In the genomic region with DNA sequence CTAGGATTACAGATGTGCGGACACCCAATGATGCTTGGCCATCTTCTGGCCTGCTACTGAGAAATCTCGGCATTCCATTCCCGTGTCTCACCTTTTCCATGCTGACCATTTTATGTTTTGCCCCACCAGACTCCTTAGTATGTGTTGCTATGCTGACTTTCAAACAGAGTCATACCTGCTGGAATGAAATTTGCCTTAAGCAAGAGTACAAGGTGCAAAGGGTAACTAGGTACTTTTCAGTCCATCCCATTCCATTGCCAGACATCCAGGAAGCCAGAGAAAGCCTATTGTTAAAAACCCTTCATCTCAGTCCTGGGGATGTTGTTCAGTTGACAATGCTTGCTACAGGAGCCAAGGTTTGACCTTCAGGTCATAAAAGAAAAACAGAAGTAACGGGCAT, we compare ENCODE assay signal across 18 mouse cellular contexts.
"Had no signal": no experiment of that assay in that cellular context is flagged by ENCODE, and none has a peak within 500 bp of the region (broad histone marks: within the 10 kb centered on the region; RNA-seq: fewer than 3 reads in every experiment).

No protein-coding gene starts in this region.

- H3K27me3 ChIP-seq: limb, embryonic 15.5 days; liver, embryonic 13.5 days; midbrain, embryonic 12.5 days; midbrain, embryonic 15.5 days; neural tube, embryonic 12.5 days; neural tube, embryonic 15.5 days had no signal

- H3K36me3 ChIP-seq: kidney, embryonic 15.5 days; limb, embryonic 12.5 days; limb, embryonic 15.5 days; liver, embryonic 13.5 days; midbrain, embryonic 12.5 days; midbrain, embryonic 15.5 days; neural tube, embryonic 12.5 days; neural tube, embryonic 15.5 days had no signal

- ATAC-seq: midbrain, embryonic 15.5 days had no signal

- H3K4me1 ChIP-seq: kidney, embryonic 15.5 days; limb, embryonic 12.5 days; limb, embryonic 15.5 days; liver, embryonic 13.5 days; midbrain, embryonic 12.5 days; midbrain, embryonic 15.5 days; neural tube, embryonic 12.5 days; neural tube, embryonic 15.5 days had no signal

- H3K9ac ChIP-seq: kidney, embryonic 15.5 days; limb, embryonic 12.5 days; limb, embryonic 15.5 days; liver, embryonic 13.5 days; midbrain, embryonic 12.5 days; midbrain, embryonic 15.5 days; neural tube, embryonic 12.5 days; neural tube, embryonic 15.5 days had no signal

- H3K9me3 ChIP-seq: kidney, embryonic 15.5 days; limb, embryonic 12.5 days; limb, embryonic 15.5 days; liver, embryonic 13.5 days; midbrain, embryonic 12.5 days; midbrain, embryonic 15.5 days; neural tube, embryonic 12.5 days; neural tube, embryonic 15.5 days had no signal

- H3K27ac ChIP-seq: kidney, embryonic 15.5 days; limb, embryonic 12.5 days; limb, embryonic 15.5 days; liver, embryonic 13.5 days; midbrain, embryonic 12.5 days; midbrain, embryonic 15.5 days; neural tube, embryonic 12.5 days; neural tube, embryonic 15.5 days had no signal

- DNase-seq: kidney, postnatal 4 days; left cerebral cortex, postnatal 4 days; liver, embryonic 13.5 days; lung, adult 2 months; lung, postnatal 14 days; lung, postnatal 4 days; right cerebral cortex, adult 18-20 months; right cerebral cortex, postnatal 14 days; right cerebral cortex, postnatal 4 days; thymus, adult 18-20 months; thymus, postnatal 36 days had no signal

- H3K4me2 ChIP-seq: kidney, embryonic 15.5 days; limb, embryonic 12.5 days; limb, embryonic 15.5 days; liver, embryonic 13.5 days; midbrain, embryonic 12.5 days; midbrain, embryonic 15.5 days; neural tube, embryonic 12.5 days; neural tube, embryonic 15.5 days had no signal

- H3K4me3 ChIP-seq: kidney, embryonic 15.5 days; limb, embryonic 12.5 days; limb, embryonic 15.5 days; liver, embryonic 13.5 days; midbrain, embryonic 12.5 days; midbrain, embryonic 15.5 days; neural tube, embryonic 12.5 days; neural tube, embryonic 15.5 days had no signal
